Mouse (Mus musculus) testis, postnatal 14 days (tissue): Measurements from ENCODE around the gene Lnpep.

Source experiments
- DNase-seq: peaks from one replicate; pipeline ENCODE4 v3.0.0; 2021; ENCODE audit warnings: low spot score

Lnpep gene

DNA sequence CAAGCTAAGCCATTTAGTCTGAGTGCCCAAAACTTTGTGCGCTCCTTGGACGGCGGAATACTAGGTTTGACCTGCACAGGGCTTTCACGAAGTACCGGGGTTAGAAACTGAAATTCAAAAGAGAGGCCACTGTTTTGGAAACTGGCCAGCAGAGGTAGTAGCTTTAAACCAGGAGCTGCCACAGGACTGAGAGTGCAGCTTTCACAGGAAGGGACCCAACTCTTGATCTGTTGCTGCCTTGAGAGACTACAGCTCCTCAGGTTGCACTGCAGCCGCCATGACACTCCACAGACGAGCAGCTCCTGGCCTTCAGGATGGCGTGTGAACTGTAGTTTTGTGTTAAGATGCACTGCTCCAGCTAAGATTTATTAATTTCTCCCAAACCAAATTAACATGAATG is 132.7 kb downstream of the Lnpep start:
- no peak for DNase-seq

DNA sequence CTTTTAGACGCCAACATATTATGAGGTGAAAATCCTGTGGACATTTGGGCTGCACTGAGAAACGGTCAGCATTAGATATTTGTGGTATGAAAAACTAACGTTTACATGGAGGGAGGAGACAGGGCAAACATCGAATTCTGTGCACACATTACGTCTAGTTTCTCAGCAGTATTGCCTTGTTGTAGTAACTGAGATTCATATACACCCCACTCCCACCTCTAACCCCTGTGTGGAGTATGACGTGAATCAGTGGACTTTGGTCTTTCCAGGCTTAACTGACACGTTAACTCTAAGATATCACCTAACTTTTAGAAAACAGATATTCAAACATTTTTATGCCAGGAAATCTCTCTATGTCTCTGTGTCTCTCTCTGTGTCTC is 133.2 kb downstream of the Lnpep start:
- DNase-seq: no peak

DNA sequence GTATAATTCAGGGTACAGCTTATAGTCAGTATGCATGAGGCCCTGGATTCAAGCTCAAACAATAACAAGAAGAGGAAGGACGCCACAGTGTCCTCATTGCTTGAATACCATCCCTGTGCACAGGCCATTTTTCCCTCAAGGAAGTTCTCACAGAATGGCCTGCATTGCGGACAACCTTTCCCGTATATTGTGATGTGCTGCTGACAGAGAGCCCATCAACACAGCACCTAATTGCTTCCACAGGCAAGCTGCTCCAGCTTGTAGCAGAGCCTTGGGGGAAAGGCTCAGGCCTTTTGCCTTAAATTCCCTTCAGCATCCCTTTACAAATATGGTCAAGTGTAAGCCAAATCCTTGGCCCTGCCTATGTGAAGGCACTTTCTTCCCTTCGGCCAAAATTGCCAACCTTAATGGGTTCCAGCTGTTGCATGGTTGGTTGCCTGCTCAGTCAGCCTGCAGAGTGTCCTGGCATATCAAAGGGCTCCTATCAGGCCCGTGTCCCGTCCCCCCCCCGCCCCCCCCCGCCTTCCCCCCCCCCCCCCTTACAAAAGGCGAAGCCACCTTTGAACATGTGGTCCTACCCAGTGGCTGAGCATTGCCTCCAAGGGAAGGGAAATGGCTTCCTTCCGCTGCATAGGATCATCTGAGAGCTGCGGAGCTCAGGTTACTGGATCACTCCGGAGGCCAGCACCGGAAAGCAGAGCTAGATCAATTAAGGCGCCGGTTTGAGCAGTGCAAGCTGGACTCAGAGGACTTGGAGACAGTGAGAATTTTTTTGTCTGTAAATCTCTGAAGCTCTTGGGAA is 133.8 kb downstream of the Lnpep start:
- no peak for DNase-seq

DNA sequence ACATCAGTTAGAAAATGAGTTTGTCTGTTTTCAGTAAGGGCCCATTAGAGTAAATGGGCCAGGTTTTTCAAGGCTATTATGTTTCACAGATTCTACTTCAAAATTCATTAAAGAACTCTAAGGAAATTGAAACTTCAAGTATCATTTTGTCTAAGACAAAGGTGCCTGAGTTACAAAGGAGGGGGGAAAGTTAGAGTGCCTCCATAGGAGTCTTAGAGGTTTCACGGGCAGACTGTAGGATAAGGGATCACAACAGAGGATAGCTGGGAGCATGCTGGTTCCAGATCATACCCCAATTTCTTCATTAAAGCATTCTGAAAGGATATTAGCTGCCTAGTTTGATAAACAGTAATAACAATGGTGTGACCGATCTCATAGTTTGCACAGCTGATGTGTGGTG is 139.1 kb downstream of the Lnpep start:
- no peak for DNase-seq
